Mouse (Mus musculus) liver, adult 2 months (tissue): ENCODE results near the gene Fam221b.

Source experiments
- CTCF ChIP-seq: fragments of 200-500 bp; IDR thresholded peaks from 2 replicates; pipeline ENCODE4 v1.5.1; 2011; ENCODE audit warnings: low read depth, low read length, control low read depth
- POLR2A ChIP-seq: fragments of 200-500 bp; IDR thresholded peaks from 2 replicates; pipeline ENCODE4 v1.6.1; 2011; ENCODE audit warnings: low read length, control low read depth; ENCODE audit not compliant: insufficient read depth; ENCODE audit errors: extremely low read depth

- TF ChIP-seq CTCF (no peak), POLR2A (no peak)
Observed at GRCm38 (mm10) chr4:43695249-43695671, 26.3 kb upstream of the Fam221b start.
